14 mouse cellular contexts compared by ENCODE assay signal in genomic region chr15:37065926-37066550, GRCm38 (mm10).
"Had no signal": no experiment of that assay in that cellular context is flagged by ENCODE, and none has a peak within 500 bp of the region (broad histone marks: within the 10 kb centered on the region; RNA-seq: fewer than 3 reads in every experiment).

No protein-coding gene starts in this region.

- H3K4me2 ChIP-seq: kidney, embryonic 15.5 days; limb, embryonic 15.5 days; liver, embryonic 12.5 days; lung, embryonic 14.5 days; midbrain, embryonic 12.5 days; stomach, embryonic 15.5 days had no signal

- H3K4me3 ChIP-seq: kidney, embryonic 15.5 days; limb, embryonic 15.5 days; liver, embryonic 12.5 days; midbrain, embryonic 12.5 days; stomach, embryonic 15.5 days had no signal

- DNase-seq: kidney, adult 2 months; kidney, postnatal 14 days; lung, embryonic 14.5 days; lung, postnatal 10 days; lung, postnatal 4 days; right cerebral cortex, postnatal 14 days; thymus, adult 18-20 months; thymus, postnatal 25 days had no signal

- H3K4me1 ChIP-seq: kidney, embryonic 15.5 days; limb, embryonic 15.5 days; liver, embryonic 12.5 days; midbrain, embryonic 12.5 days; stomach, embryonic 15.5 days had no signal

- H3K36me3 ChIP-seq: kidney, embryonic 15.5 days; limb, embryonic 15.5 days; liver, embryonic 12.5 days; midbrain, embryonic 12.5 days; stomach, embryonic 15.5 days had no signal

- H3K27ac ChIP-seq: kidney, embryonic 15.5 days; limb, embryonic 15.5 days; liver, embryonic 12.5 days; midbrain, embryonic 12.5 days; stomach, embryonic 15.5 days had no signal

- H3K27me3 ChIP-seq: kidney, embryonic 15.5 days; limb, embryonic 15.5 days; liver, embryonic 12.5 days; midbrain, embryonic 12.5 days; stomach, embryonic 15.5 days had no signal

- H3K9me3 ChIP-seq: kidney, embryonic 15.5 days; limb, embryonic 15.5 days; liver, embryonic 12.5 days; midbrain, embryonic 12.5 days; stomach, embryonic 15.5 days had no signal

- ATAC-seq: intestine, embryonic 16.5 days; liver, embryonic 12.5 days had no signal

- H3K9ac ChIP-seq: kidney, embryonic 15.5 days; limb, embryonic 15.5 days; liver, embryonic 12.5 days; lung, embryonic 14.5 days; midbrain, embryonic 12.5 days; stomach, embryonic 15.5 days had no signal
